Mouse (Mus musculus): Measurements from ENCODE around the gene Vapb.

- no peak for TF ChIP-seq CTCF (conservative IDR thresholded peaks at IDR 0.05; ENCODE audit: low read length)
- no peak for TF ChIP-seq POU5F1 (IDR thresholded peaks at IDR 0.05; ENCODE audit: borderline replicate concordance, low read length)
- TF ChIP-seq NANOG (IDR thresholded peaks at IDR 0.05; ENCODE audit: borderline replicate concordance, low read length) = no peak
These were observed 24.1 kb upstream of the Vapb start for GRCm38 (mm10) chr2:173713241-173713640.

Measured in E14TG2a.4 (cell line).